Mouse (Mus musculus) CH12.LX (cell line): ENCODE measurements at regions not wholly inside any gene's neighbourhood (a gene's known extent, or its start where the extent isn't known, plus 50 kb on each side); places are given as distances from the start of the nearest gene placed in this dataset.
A peak's percentile ranks its signal among the peaks of the same experiment; 100 is the strongest.

Experiments
- CTCF ChIP-seq, 2 experiments: IDR thresholded peaks in 1 of 2; conservative IDR thresholded peaks in 1 of 2; 2 replicates each; pipeline ENCODE4 v1.5.1; 2011 to 2012; ENCODE audit warnings: low read depth in 2 of 2, low read length in 2 of 2, improper control_type of control experiment in 1 of 2, inconsistent platforms in 1 of 2, mild to moderate bottlenecking in 1 of 2, moderate library complexity in 1 of 2
- JUND ChIP-seq: conservative IDR thresholded peaks from 2 replicates; pipeline ENCODE4 v1.6.1; 2011; ENCODE audit warnings: low read depth, low read length, improper control_type of control experiment
- MYC ChIP-seq: IDR thresholded peaks from 2 replicates; pipeline ENCODE4 v1.6.1; 2011; ENCODE audit warnings: low read depth, mild to moderate bottlenecking, improper control_type of control experiment, low read length
- POLR2AphosphoS2 ChIP-seq: IDR thresholded peaks from 2 replicates; pipeline ENCODE4 v1.6.1; 2011; ENCODE audit warnings: low read depth, low read length, improper control_type of control experiment
- TBP ChIP-seq: conservative IDR thresholded peaks from 2 replicates; pipeline ENCODE4 v1.6.1; 2011; ENCODE audit warnings: low read depth, low read length, improper control_type of control experiment

DNA sequence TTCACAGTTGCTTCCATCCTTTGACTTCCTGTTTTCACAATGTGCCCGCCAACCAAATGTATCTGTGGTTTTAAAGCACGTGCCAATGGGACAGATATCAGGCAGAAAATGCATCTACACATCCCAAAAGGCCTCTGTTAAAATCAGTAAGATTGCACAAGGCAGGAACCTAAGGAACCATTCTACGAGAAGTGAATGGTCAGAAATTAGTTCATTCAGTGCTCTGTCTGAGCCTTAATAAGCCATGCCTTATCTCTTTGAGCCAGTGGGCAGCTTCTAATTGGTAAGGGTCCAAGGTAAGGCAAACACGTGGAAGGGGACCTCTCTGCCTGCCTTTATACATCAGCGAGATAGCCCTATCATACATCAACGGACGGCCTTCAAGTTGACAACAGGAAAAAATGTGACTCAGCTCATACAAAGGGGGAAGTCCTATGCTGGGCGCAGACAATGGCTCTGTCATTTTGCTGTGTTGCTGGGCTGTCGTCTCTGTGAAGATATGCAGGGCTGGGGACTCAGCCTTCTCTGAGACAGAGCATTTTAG, 78.3 kb upstream of the Tet2 start:
- TF ChIP-seq MYC (peak; percentile 11), CTCF (conservative IDR thresholded peaks at IDR 0.05 in 1 of 2, IDR thresholded peaks at IDR 0.05 in 1 of 2; ENCODE audit: low read depth in 2 of 2, low read length in 2 of 2) (no peak), POLR2AphosphoS2 (no peak), TBP (0 out of 2 replicates have a peak, but pooled peaks have one; percentile 46), JUND (peak; percentile 38; the same call in 1 of the 2 replicates)
